Mouse (Mus musculus) neural tube, embryonic 11.5 days (tissue): ENCODE measurements around the gene Prr11. TPM values are rescaled to one million over a fixed set of nuclear protein-coding genes. Genes with fewer than 3 reads are reported as not detected.
"Not testable (repeated sequence)": the region's sequence is repeated elsewhere in the genome, so short reads cannot be mapped to it uniquely, and the experiment has no call there.

Experiments used
- ATAC-seq: fragments of 200-750 bp; cut with Nextera tagmentation; 2 replicates; pipeline ENCODE4 v1.8.0; 2017; ENCODE audit warnings: moderate number of reproducible peaks, mild to moderate bottlenecking, moderate TSS enrichment, moderate library complexity; ENCODE audit not compliant: insufficient read depth, low FRiP score, low TSS enrichment
- DNase-seq: peaks from one replicate; pipeline ENCODE4 v3.0.0-alpha.2; 2015; ENCODE audit warnings: low spot score
- H3K27ac ChIP-seq: fragments of 300-500 bp; sonication (generic); 2 replicates; pipeline ENCODE4 v1.5.1; 2014; ENCODE audit warnings: low read depth, mild to moderate bottlenecking, low read length
- H3K27me3 ChIP-seq: fragments of 300-500 bp; sonication (generic); 2 replicates; pipeline ENCODE4 v1.6.1; 2014; ENCODE audit warnings: mild to moderate bottlenecking, low read length, mixed read lengths; ENCODE audit not compliant: control insufficient read depth, insufficient read depth
- H3K36me3 ChIP-seq: fragments of 300-500 bp; sonication (generic); 2 replicates; pipeline ENCODE4 v1.6.1; 2014; ENCODE audit warnings: mild to moderate bottlenecking, low read length, moderate library complexity, mixed read lengths; ENCODE audit not compliant: control insufficient read depth, insufficient read depth
- H3K4me1 ChIP-seq: fragments of 300-500 bp; sonication (generic); 2 replicates; pipeline ENCODE4 v1.6.1; 2014; ENCODE audit warnings: low read length, mixed read lengths; ENCODE audit not compliant: control insufficient read depth, insufficient read depth
- H3K4me2 ChIP-seq: fragments of 300-500 bp; sonication (generic); 2 replicates; pipeline ENCODE4 v1.6.1; 2014; ENCODE audit warnings: low read depth, mild to moderate bottlenecking, moderate library complexity
- H3K4me3 ChIP-seq: fragments of 300-500 bp; sonication (generic); 2 replicates; pipeline ENCODE4 v1.5.1; 2014; ENCODE audit warnings: low read depth, low read length
- H3K9ac ChIP-seq: fragments of 300-500 bp; sonication (generic); 2 replicates; pipeline ENCODE4 v1.6.1; 2014; ENCODE audit warnings: mild to moderate bottlenecking, low read length
- H3K9me3 ChIP-seq: fragments of 300-500 bp; sonication (generic); 2 replicates; pipeline ENCODE4 v1.6.1; 2016; ENCODE audit warnings: low read length; ENCODE audit not compliant: control insufficient read depth
- WGBS: fragments of 180-500 bp; shearing (Covaris S2); extraction: QIAGEN DNeasy Blood & Tissue Kit; methylation state at CpG from one replicate; pipeline ENCODE4 v1.1.7; 2014; 5-methylcytosine and 5-hydroxymethylcytosine counted together
- microRNA counts: library from miRNA; unstranded; fragments of <30 nt; microRNA quantifications from one replicate; lab custom pipeline; 2015
- microRNA-seq: library from miRNA; unstranded; fragments of <30 nt; microRNA quantifications from one replicate; pipeline ENCODE4, GENCODE M21; 2016
- polyA plus RNA-seq: library from polyadenylated mRNA; unstranded; fragments of >200 nt; fragmentation: Nextera tagmentation; extraction: Ambion mirVana; gene quantifications from 2 replicates; pipeline ENCODE4 v1.2.1, GENCODE M21; 2014

Gene Prr11
- polyA plus RNA-seq, 1 experiment from 2014 or later, result 20.5 TPM

GRCm38 (mm10) chr11:87062087-87062486, 46.4 kb downstream of the Prr11 start:
- Histone ChIP-seq H3K4me1 (no peaks in the 10 kb centered on the region), H3K27ac (no peak overlapping the region), H3K9ac (no peak overlapping the region), H3K4me3 (no peak overlapping the region), H3K4me2 (no peak overlapping the region), H3K36me3 (no peaks in the 10 kb centered on the region), H3K27me3 (no peaks in the 10 kb centered on the region), H3K9me3 (no peaks in the 10 kb centered on the region)
- ATAC-seq (no peak), DNase-seq (no peak)
- 75% methylated on average over 3 of the region's 3 CpGs for WGBS

GRCm38 (mm10) chr11:87060410-87060809, 48.1 kb downstream of the Prr11 start:
- 88% methylated on average over 2 of the region's 2 CpGs for WGBS

DNA sequence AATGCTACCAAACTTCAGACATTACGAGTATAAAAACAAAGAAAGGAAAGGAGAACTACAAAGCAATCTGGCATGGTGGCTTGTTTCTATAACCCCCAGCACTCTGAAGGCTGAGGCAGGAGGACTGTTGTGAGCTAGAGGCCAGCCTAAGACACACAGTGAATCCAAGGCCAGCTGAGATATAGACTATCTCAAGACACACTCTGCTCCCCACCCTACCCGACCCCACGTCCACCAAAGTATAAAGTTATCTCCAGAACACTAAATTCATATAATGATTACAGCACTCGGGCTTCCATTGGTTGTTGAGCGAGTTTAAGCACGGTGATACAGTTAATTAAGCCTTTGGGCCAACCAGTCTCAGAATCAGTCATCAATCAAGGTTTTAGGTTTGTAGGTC, 52.2 kb downstream of the Prr11 start:
- Histone ChIP-seq H3K27me3 (no peaks in the 10 kb centered on the region), H3K4me2 (no peak overlapping the region), H3K4me3 (no peak overlapping the region), H3K36me3 (no peaks in the 10 kb centered on the region), H3K27ac (no peak overlapping the region), H3K9ac (no peak overlapping the region), H3K9me3 (no peaks in the 10 kb centered on the region), H3K4me1 (no peaks in the 10 kb centered on the region)
- no peak for ATAC-seq
- 87% methylated on average over 6 of the region's 6 CpGs for WGBS
- DNase-seq, result no peak

More at GRCm38 (mm10) chr11:87060410-87060809, 48.1 kb downstream of the Prr11 start:
- H3K9ac ChIP-seq, result no peak overlapping the region
- no peaks in the 10 kb centered on the region for H3K36me3 ChIP-seq
- H3K4me3 ChIP-seq, result no peak overlapping the region
- no peak overlapping the region for H3K4me2 ChIP-seq
- H3K4me1 ChIP-seq, result no peaks in the 10 kb centered on the region
- ATAC-seq (no peak), DNase-seq (no peak)
- H3K27ac ChIP-seq, result no peak overlapping the region
- no peaks in the 10 kb centered on the region for H3K9me3 ChIP-seq
- H3K27me3 ChIP-seq, result no peaks in the 10 kb centered on the region

- H3K4me3 ChIP-seq, H3K27me3 ChIP-seq, H3K36me3 ChIP-seq, ATAC-seq, H3K9me3 ChIP-seq, H3K27ac ChIP-seq, H3K9ac ChIP-seq, H3K4me1 ChIP-seq, DNase-seq, H3K4me2 ChIP-seq: not testable (repeated sequence)
- 96% methylated on average over 7 of the region's 7 CpGs for WGBS
Measured at GRCm38 (mm10) chr11:87048900-87049299, 59.6 kb downstream of the Prr11 start.

DNA sequence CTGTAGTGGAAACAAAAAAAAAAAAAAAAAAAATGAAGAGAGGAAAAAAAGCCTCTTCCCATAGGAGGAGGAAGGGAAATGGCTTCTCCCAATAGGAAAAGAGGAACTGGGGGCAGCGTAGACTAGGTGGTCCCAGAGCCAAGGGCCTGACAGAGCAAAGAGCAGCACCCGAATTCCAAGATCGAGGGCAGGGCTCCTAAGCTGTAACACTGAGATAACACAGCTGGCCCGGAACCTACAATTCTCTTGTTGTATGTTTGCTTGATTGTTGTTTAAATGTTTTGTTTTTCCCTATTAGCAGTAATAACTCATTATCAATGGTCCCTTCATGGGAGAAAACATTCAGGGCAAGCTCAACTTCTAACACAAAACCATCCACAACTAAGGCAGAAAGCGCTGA, 61.5 kb downstream of the Prr11 start:
- ATAC-seq (no peak), DNase-seq (no peak)
- Histone ChIP-seq H3K36me3 (peaks cover 2% of the 10 kb centered on the region; the same call in 1 of the 2 replicates), H3K27me3 (no peaks in the 10 kb centered on the region), H3K4me1 (no peaks in the 10 kb centered on the region), H3K9ac (no peak overlapping the region), H3K27ac (no peak overlapping the region), H3K4me2 (no peak overlapping the region), H3K4me3 (no peak overlapping the region), H3K9me3 (no peaks in the 10 kb centered on the region)
- WGBS, result 95% methylated on average over 5 of the region's 5 CpGs

DNA sequence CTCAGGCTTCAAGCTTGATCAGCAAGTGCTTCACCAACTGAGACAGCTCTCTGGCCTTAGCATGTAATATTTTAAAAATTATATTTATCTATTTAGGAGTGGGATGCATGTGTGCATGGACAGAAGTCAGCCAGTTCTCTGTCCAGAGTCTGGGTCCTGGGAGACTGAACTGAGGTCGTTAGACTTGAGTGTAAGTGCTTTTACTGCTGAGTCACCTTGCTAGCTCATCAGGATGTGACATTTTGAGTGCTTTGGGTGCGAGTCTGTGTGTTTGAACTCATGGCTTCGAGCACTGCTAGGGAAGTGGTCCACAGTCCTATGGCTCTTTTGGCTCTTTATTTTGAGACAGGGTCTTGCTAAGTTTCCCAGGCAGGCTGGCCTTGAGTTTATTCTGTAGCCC, 65.5 kb downstream of the Prr11 start:
- Histone ChIP-seq H3K36me3 (peaks cover 7% of the 10 kb centered on the region), H3K9me3 (no peaks in the 10 kb centered on the region), H3K4me1 (no peaks in the 10 kb centered on the region), H3K4me3 (no peak overlapping the region), H3K27ac (no peak overlapping the region), H3K9ac (no peak overlapping the region), H3K4me2 (no peak overlapping the region), H3K27me3 (no peaks in the 10 kb centered on the region)
- DNase-seq, result no peak
- WGBS, result 85% methylated on average over 3 of the region's 3 CpGs
- ATAC-seq, result no peak

GRCm38 (mm10) chr11:87039307-87039963, 69.1 kb downstream of the Prr11 start:
- H3K4me2 ChIP-seq, result no peak overlapping the region
- H3K9me3 ChIP-seq, result no peaks in the 10 kb centered on the region
- H3K4me3 ChIP-seq, result no peak overlapping the region
- WGBS, result 76% methylated on average over 9 of the region's 9 CpGs
- no peaks in the 10 kb centered on the region for H3K27me3 ChIP-seq
- H3K36me3 ChIP-seq, result peaks cover 7% of the 10 kb centered on the region
- H3K4me1 ChIP-seq, result no peaks in the 10 kb centered on the region
- DNase-seq (no peak), ATAC-seq (no peak)
- no peak overlapping the region for H3K9ac ChIP-seq
- no peak overlapping the region for H3K27ac ChIP-seq

MicroRNAs encoded within 50 kb of the gene (microRNA counts, 519-probe panel; counts per million panel counts)
- microRNA mmu-miR-301a (lab: Ali Mortazavi, UCI), result 5,523 counts per million, percentile 93 among the panel's probes with 10 or more counts

Small RNAs within 50 kb of the gene (microRNA-seq; reads per million reads assigned to microRNA genes)
- gene Mir301, result 1,298 reads per million, percentile 80 among the genes with 10 or more reads in this experiment

Other genes starting within 250 kb of the Prr11 start
- gene Ypel2, start 115.0 kb downstream of the Prr11 start, polyA plus RNA-seq, result 6.1 and 7.0 TPM in 2 replicates
- gene Gdpd1, start 34.6 kb downstream of the Prr11 start, polyA plus RNA-seq, result 94.1 and 102 TPM in 2 replicates
- 30.0 and 34.4 TPM in 2 replicates for gene Smg8, start 21.9 kb downstream of the Prr11 start, polyA plus RNA-seq
- 93.0 and 97.4 TPM in 2 replicates for gene Ska2, start 526 bp upstream of the Prr11 start, polyA plus RNA-seq
- gene Trim37, start 18.4 kb upstream of the Prr11 start, polyA plus RNA-seq, result 74.8 and 80.3 TPM in 2 replicates